Mouse (Mus musculus): ENCODE results near the gene Ccdc87. TPM values are rescaled to one million over a fixed set of nuclear protein-coding genes. Genes with fewer than 3 reads are reported as not detected.
A peak's percentile ranks its signal among the peaks of the same experiment; 100 is the strongest.

The Ccdc87 gene
- polyA plus RNA-seq, 1 experiment from 2014 or later: not detected

DNA sequence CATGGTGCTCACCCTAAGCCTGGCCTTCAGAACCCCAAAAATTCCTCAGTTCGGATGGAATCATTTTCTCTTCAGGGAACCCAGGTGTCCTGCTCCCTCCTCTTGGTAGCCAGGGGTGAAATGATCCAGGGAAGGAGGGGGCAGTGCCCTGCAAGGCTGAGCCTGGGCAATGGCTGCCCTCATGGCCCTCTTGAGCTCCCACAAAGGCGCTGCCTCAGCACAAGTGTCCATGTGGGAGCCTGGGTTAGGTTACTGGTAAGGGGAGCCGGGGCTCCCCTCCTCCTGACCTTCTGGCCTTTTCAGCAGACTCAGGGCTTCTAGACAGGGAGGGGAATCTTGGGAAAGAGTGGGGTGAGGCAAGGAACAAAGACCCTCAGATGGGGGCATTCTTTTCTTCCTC, 37.6 kb downstream of the Ccdc87 start:
- WGBS: 74% methylated on average over 3 of the region's 3 CpGs
- Histone ChIP-seq H3K27me3 (replicated peaks) (no peaks in the 10 kb centered on the region; the same call in 1 of the 2 replicates), H3K4me2 (replicated peaks) (no peak overlapping the region), H3K9ac (no peak overlapping the region), H3K9me3 (no peaks in the 10 kb centered on the region), H3K36me3 (no peaks in the 10 kb centered on the region), H3K4me1 (replicated peaks) (peaks cover 7% of the 10 kb centered on the region), H3K27ac (no peak overlapping the region), H3K4me3 (replicated peaks) (no peak overlapping the region)
- no peak for ATAC-seq

DNA sequence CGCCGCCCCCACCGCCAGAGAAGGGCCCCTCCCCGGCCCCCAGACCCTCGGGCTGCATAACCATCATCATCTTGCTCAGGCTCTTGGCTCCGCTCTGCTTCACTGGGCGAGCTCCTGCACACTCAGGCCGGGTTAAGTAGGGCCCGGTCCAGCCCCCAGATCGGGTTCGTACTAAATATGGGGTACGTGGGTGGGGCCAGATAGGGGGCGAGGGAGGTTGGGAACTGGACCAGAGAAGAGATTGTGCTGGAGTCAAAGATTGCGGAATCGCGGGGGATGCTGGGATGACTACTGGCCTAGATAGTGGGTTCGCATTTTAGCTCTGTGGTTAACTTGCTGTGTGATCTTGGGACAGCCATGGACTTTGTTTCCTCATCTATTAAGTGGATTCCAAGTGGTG, 38.6 kb downstream of the Ccdc87 start, which contains the start of gene Actn3:
TSS of gene Actn3 (minus strand) at position 125 of the 400 bp plus-strand sequence.
- Histone ChIP-seq H3K4me3 (replicated peaks) (peak within 1 kb of the TSS; percentile 99), H3K4me1 (replicated peaks) (peaks cover 7% of the 10 kb centered on the region), H3K9ac (peak within 1 kb of the TSS; percentile 93), H3K9me3 (no peaks in the 10 kb centered on the region), H3K36me3 (no peaks in the 10 kb centered on the region), H3K4me2 (replicated peaks) (peak within 1 kb of the TSS; percentile 97), H3K27me3 (replicated peaks) (no peaks in the 10 kb centered on the region; the same call in 1 of the 2 replicates), H3K27ac (peak within 1 kb of the TSS; percentile 44)
- peak; percentile 29 for ATAC-seq
- WGBS: 3% methylated on average over 17 of the region's 17 CpGs

DNA sequence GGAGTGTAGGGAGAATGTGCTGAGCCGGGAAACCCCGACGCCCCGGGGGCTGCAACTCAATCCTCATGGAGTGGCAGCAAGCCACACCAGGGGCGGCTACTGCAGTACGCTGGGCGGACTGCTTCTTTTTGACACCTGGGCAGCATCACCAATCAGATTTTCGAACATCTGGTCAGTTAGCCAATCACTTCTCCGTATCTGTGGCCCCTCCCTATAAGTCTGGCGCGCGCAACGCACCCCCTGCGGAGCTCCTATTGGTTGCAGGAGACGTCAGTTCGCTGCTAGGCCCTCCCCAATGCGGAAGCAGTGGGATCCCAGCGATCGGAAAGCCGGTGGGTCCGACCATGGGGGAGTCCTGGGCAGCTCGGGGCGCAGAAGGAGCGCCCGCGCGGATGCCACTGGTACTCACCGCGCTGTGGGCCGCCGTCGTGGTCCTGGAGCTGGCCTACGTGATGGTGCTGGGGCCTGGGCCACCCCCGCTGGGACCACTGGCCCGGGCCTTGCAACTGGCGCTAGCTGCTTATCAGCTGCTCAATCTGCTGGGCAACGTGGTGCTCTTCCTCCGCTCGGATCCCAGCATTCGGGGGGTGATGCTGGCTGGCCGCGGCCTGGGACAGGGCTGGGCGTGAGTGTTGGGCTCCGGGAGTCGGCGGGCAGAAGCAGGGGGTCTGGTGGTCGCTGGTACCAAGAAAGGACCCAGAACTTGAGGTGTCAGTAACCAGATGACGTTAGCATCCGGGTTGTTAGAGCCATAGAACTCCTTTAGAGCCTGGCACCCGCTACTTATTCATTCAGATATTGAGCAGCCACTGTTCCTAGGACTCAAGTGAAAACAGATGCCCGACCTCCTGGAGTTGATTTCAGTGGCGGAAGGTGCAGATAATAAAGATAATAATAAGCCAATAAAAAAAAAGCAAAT, 39.5 kb downstream of the Ccdc87 start, which contains the start of gene Zdhhc24:
TSS of gene Zdhhc24 (plus strand) at position 264 of the 919 bp plus-strand sequence.
- Histone ChIP-seq H3K9me3 (no peaks in the 10 kb centered on the region), H3K4me3 (replicated peaks) (peak within 1 kb of the TSS; percentile 99), H3K4me1 (replicated peaks) (peaks cover 7% of the 10 kb centered on the region), H3K27me3 (replicated peaks) (no peaks in the 10 kb centered on the region; the same call in 1 of the 2 replicates), H3K36me3 (no peaks in the 10 kb centered on the region), H3K4me2 (replicated peaks) (peak within 1 kb of the TSS; percentile 97), H3K27ac (peak within 1 kb of the TSS; percentile 44), H3K9ac (peak within 1 kb of the TSS; percentile 93)
- peak; percentile 100 for ATAC-seq
- 1% methylated on average over 52 of the region's 52 CpGs for WGBS

DNA sequence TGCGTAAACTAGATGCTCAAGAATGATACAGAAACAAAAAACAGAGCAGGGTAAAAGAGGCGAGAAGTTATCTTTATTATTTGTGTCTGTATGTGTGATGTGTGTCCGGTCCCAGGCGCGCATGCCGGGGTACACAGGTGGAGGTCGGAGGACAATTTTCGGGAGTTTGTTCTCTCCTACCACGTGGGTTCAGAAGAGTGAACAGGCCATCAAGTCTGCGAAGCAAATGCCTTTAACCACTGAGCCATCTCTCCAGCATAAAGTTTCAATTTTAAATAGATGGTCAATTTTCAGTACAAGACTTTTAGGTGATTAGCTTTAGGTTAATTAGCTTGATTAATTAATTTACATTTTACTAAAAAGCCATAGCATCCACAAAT, 40.1 kb downstream of the Ccdc87 start:
- Histone ChIP-seq H3K36me3 (no peaks in the 10 kb centered on the region), H3K27me3 (replicated peaks) (no peaks in the 10 kb centered on the region; the same call in 1 of the 2 replicates), H3K4me3 (replicated peaks) (peak overlapping the region; percentile 99), H3K9me3 (no peaks in the 10 kb centered on the region), H3K9ac (peak overlapping the region; percentile 93), H3K27ac (no peak overlapping the region), H3K4me1 (replicated peaks) (peaks cover 7% of the 10 kb centered on the region), H3K4me2 (replicated peaks) (peak overlapping the region; percentile 97)
- ATAC-seq: no peak
- 57% methylated on average over 10 of the region's 10 CpGs for WGBS

DNA sequence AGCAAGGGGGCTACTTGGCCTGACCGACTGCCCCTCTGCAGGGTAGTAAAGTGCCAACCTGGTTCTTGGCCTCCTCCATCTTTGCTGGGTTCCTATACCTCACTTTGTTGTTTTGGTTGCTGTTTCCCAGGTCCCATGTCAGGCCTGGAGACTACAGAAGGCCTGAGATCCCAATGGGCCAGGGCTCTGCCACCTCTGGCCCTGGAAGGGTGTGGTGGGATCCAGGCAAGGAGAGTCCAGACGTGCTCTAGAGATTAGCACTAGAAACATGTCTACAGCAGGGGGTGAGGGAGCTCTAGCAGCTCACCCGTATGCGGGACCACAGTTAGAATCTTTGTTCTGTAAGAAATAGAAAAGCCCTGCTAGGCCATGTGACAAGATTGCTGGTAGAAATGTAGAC, 44.8 kb downstream of the Ccdc87 start:
- Histone ChIP-seq H3K4me1 (replicated peaks) (no peaks in the 10 kb centered on the region), H3K27ac (no peak overlapping the region), H3K9me3 (no peaks in the 10 kb centered on the region), H3K9ac (no peak overlapping the region), H3K36me3 (no peaks in the 10 kb centered on the region), H3K4me3 (replicated peaks) (no peak overlapping the region), H3K4me2 (replicated peaks) (no peak overlapping the region), H3K27me3 (replicated peaks) (no peaks in the 10 kb centered on the region)
- 81% methylated on average over 4 of the region's 4 CpGs for WGBS
- no peak for ATAC-seq

DNA sequence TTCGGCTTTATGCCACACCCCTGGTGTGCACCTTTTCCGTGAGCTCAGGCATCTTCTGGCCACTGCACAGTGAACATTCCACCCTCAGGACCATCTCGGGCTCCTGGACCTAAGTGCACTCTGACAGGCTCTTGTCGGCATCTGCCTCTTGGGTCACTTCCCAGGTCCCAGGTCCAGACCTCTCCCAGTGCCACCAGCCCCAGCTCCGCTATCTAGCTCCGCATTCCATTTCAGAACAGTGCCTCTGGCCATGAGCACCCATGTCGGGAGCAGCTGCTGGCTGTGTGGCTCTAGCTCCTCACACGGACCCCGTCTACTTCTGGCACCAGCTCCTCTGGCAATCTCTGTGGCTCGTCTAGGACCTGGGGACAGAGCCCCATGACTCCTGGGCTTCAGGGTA, 50.6 kb downstream of the Ccdc87 start:
- H3K4me3 ChIP-seq (replicated peaks): no peak overlapping the region
- H3K9me3 ChIP-seq: no peaks in the 10 kb centered on the region
- H3K36me3 ChIP-seq: no peaks in the 10 kb centered on the region
- H3K9ac ChIP-seq: no peak overlapping the region
- no peak overlapping the region for H3K27ac ChIP-seq
- H3K27me3 ChIP-seq (replicated peaks): no peaks in the 10 kb centered on the region
- ATAC-seq: no peak
- 85% methylated on average over 10 of the region's 10 CpGs for WGBS
- no peaks in the 10 kb centered on the region for H3K4me1 ChIP-seq (replicated peaks)
- H3K4me2 ChIP-seq (replicated peaks): no peak overlapping the region

DNA sequence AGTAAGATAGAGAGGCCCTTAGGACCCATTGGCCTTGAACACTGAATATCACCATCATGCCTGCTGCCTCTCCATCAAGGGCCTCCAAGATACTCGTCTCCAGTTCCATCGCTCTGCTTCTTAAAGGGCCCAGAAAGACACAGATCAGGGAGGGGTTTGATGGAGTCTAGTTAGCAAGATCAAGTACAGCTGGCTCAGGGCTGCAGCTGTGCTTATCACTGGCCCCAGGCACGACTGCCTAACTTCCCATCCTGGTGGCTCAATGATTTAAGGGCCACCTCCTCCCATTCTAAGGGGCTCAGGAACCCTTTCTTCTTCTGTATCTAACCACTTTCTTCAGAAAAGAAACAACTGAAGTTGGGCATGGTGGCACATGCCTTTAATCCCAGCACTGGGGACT, 52.6 kb downstream of the Ccdc87 start:
- no peak for ATAC-seq
- H3K9ac ChIP-seq: no peak overlapping the region
- no peaks in the 10 kb centered on the region for H3K36me3 ChIP-seq
- no peak overlapping the region for H3K27ac ChIP-seq
- no peaks in the 10 kb centered on the region for H3K4me1 ChIP-seq (replicated peaks)
- no peaks in the 10 kb centered on the region for H3K27me3 ChIP-seq (replicated peaks)
- no peak overlapping the region for H3K4me3 ChIP-seq (replicated peaks)
- no peaks in the 10 kb centered on the region for H3K9me3 ChIP-seq
- no peak overlapping the region for H3K4me2 ChIP-seq (replicated peaks)
- WGBS: 81% methylated on average over 3 of the region's 3 CpGs

Other genes starting within 250 kb of the Ccdc87 start
- gene Lrfn4, start 223.7 kb upstream of the Ccdc87 start, polyA plus RNA-seq (2015; fragmentation: Nextera tagmentation; extraction: Ambion mirVana): 6.5 and 7.8 TPM in 2 replicates
- 61.5 and 68.8 TPM in 2 replicates for gene Rce1, start 213.7 kb upstream of the Ccdc87 start, polyA plus RNA-seq (2015; fragmentation: Nextera tagmentation; extraction: Ambion mirVana)
- 1.4 and 2.7 TPM in 2 replicates for gene Gm960, start 140.7 kb upstream of the Ccdc87 start, polyA plus RNA-seq (2015; fragmentation: Nextera tagmentation; extraction: Ambion mirVana)
- 1.4 and 1.7 TPM in 2 replicates for gene Sptbn2, start 128.2 kb upstream of the Ccdc87 start, polyA plus RNA-seq (2015; fragmentation: Nextera tagmentation; extraction: Ambion mirVana)
- gene Rbm4b, start 82.9 kb upstream of the Ccdc87 start, polyA plus RNA-seq (2015; fragmentation: Nextera tagmentation; extraction: Ambion mirVana): 47.1 and 47.4 TPM in 2 replicates
- gene Rbm4, start 45.5 kb upstream of the Ccdc87 start, polyA plus RNA-seq (2015; fragmentation: Nextera tagmentation; extraction: Ambion mirVana): 43.8 and 51.0 TPM in 2 replicates
- gene Gm21992, start 27.8 kb upstream of the Ccdc87 start, polyA plus RNA-seq (2015; fragmentation: Nextera tagmentation; extraction: Ambion mirVana): 32.4 and 35.3 TPM in 2 replicates
- 73.6 and 80.0 TPM in 2 replicates for gene Rbm14, start 27.7 kb upstream of the Ccdc87 start, polyA plus RNA-seq (2015; fragmentation: Nextera tagmentation; extraction: Ambion mirVana)
- 51.3 and 56.7 TPM in 2 replicates for gene Ccs, start within 50 bp of the Ccdc87 start, polyA plus RNA-seq (2015; fragmentation: Nextera tagmentation; extraction: Ambion mirVana)
- 25.2 and 26.3 TPM in 2 replicates for gene Ctsf, start 15.8 kb downstream of the Ccdc87 start, polyA plus RNA-seq (2015; fragmentation: Nextera tagmentation; extraction: Ambion mirVana)
- gene Actn3, start 38.5 kb downstream of the Ccdc87 start, polyA plus RNA-seq (2015; fragmentation: Nextera tagmentation; extraction: Ambion mirVana): 1.2 and 1.7 TPM in 2 replicates
- gene Zdhhc24, start 39.3 kb downstream of the Ccdc87 start, polyA plus RNA-seq (2015; fragmentation: Nextera tagmentation; extraction: Ambion mirVana): 9.8 and 10.3 TPM in 2 replicates
- 2.3 TPM in 2 replicates for gene Bbs1, start 67.3 kb downstream of the Ccdc87 start, polyA plus RNA-seq (2015; fragmentation: Nextera tagmentation; extraction: Ambion mirVana)
- gene Dpp3, start 88.9 kb downstream of the Ccdc87 start, polyA plus RNA-seq (2015; fragmentation: Nextera tagmentation; extraction: Ambion mirVana): 126 and 135 TPM in 2 replicates
- 2.0 and 2.4 TPM in 2 replicates for gene Peli3, start 103.8 kb downstream of the Ccdc87 start, polyA plus RNA-seq (2015; fragmentation: Nextera tagmentation; extraction: Ambion mirVana)
- gene Mrpl11, start 122.8 kb downstream of the Ccdc87 start, polyA plus RNA-seq (2015; fragmentation: Nextera tagmentation; extraction: Ambion mirVana): 102 and 116 TPM in 2 replicates
- gene Npas4, start 150.9 kb downstream of the Ccdc87 start, polyA plus RNA-seq (2015; fragmentation: Nextera tagmentation; extraction: Ambion mirVana): 0.21 and 0.24 TPM in 2 replicates
- 4.6 and 4.9 TPM in 2 replicates for gene Slc29a2, start 184.5 kb downstream of the Ccdc87 start, polyA plus RNA-seq (2015; fragmentation: Nextera tagmentation; extraction: Ambion mirVana)
- 36.1 and 36.2 TPM in 2 replicates for gene B4gat1, start 199.5 kb downstream of the Ccdc87 start, polyA plus RNA-seq (2015; fragmentation: Nextera tagmentation; extraction: Ambion mirVana)
- 2.4 and 2.8 TPM in 2 replicates for gene AC124502.3, start 199.5 kb downstream of the Ccdc87 start, polyA plus RNA-seq (2015; fragmentation: Nextera tagmentation; extraction: Ambion mirVana)
- 37.5 and 44.7 TPM in 2 replicates for gene Brms1, start 202.0 kb downstream of the Ccdc87 start, polyA plus RNA-seq (2015; fragmentation: Nextera tagmentation; extraction: Ambion mirVana)
- gene Rin1, start 211.1 kb downstream of the Ccdc87 start, polyA plus RNA-seq (2015; fragmentation: Nextera tagmentation; extraction: Ambion mirVana): 2.7 and 3.9 TPM in 2 replicates
- gene Cd248, start 228.7 kb downstream of the Ccdc87 start, polyA plus RNA-seq (2015; fragmentation: Nextera tagmentation; extraction: Ambion mirVana): 47.7 and 48.0 TPM in 2 replicates
- 5.6 and 6.5 TPM in 2 replicates for gene Tmem151a, start 246.2 kb downstream of the Ccdc87 start, polyA plus RNA-seq (2015; fragmentation: Nextera tagmentation; extraction: Ambion mirVana)
- 109 and 126 TPM in 2 replicates for gene Yif1a, start 249.2 kb downstream of the Ccdc87 start, polyA plus RNA-seq (2015; fragmentation: Nextera tagmentation; extraction: Ambion mirVana)

All from intestine, embryonic 15.5 days (tissue).